Mouse (Mus musculus) liver, postnatal 0 days (tissue): Measurements from ENCODE around the gene Prdx4.

Experiments used
- CTCF ChIP-seq: sonication (generic); IDR thresholded peaks from 2 replicates; pipeline ENCODE4 v1.5.1; 2016; ENCODE audit warnings: antibody characterized with exemption, low read depth
- EP300 ChIP-seq: IDR thresholded peaks from 2 replicates; pipeline ENCODE4 v1.6.1; 2016; ENCODE audit warnings: antibody characterized with exemption, low read depth, mild to moderate bottlenecking

DNA sequence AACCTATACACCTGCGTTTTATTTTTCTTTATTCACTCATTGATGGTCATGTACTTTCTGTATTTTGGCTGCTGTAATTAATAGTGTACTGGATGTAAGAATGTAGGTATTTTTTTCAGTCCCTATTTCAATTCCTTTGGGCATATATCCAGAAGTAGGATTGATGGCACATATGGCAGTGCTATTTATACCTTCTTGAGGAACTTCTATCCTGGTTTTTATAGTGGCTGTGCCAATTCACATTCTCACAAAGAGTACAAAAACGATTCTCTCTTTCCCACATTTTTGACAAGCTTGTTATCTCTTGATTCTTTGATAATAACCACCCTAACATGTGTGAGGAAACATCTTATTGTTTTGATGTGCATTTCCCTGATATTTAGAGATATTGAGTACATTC is 24.5 kb upstream of the Prdx4 start:
- TF ChIP-seq CTCF (no peak), EP300 (no peak)
